Mouse (Mus musculus) heart, postnatal 0 days (tissue): ENCODE data around the gene Rab11a. TPM values are rescaled to one million over a fixed set of nuclear protein-coding genes. Genes with fewer than 3 reads are reported as not detected.
A peak's percentile ranks its signal among the peaks of the same experiment; 100 is the strongest.
"Not testable (repeated sequence)": the region's sequence is repeated elsewhere in the genome, so short reads cannot be mapped to it uniquely, and the experiment has no call there.

ENCODE experiments used
- ATAC-seq: fragments of 200-750 bp; cut with Nextera tagmentation; 2 replicates; pipeline ENCODE4 v1.8.0; 2017; ENCODE audit warnings: low read depth, moderate number of reproducible peaks, moderate library complexity; ENCODE audit not compliant: insufficient read depth
- DNase-seq: peaks from one replicate; pipeline ENCODE4 v3.0.0-alpha.2; 2016; ENCODE audit warnings: low spot score
- H3K27ac ChIP-seq: fragments of 300-500 bp; sonication (generic); 2 replicates; pipeline ENCODE4 v1.5.1; 2014; ENCODE audit warnings: low read depth, mild to moderate bottlenecking
- H3K27me3 ChIP-seq: fragments of 300-500 bp; sonication (generic); 2 replicates; pipeline ENCODE4 v1.6.1; 2014; ENCODE audit warnings: low read length, mixed read lengths; ENCODE audit not compliant: control insufficient read depth, insufficient read depth
- H3K36me3 ChIP-seq: fragments of 300-500 bp; sonication (generic); replicated peaks from 2 replicates; pipeline ENCODE4 v1.6.1; 2014; ENCODE audit warnings: low read length, mixed read lengths; ENCODE audit not compliant: control insufficient read depth, insufficient read depth
- H3K4me1 ChIP-seq: fragments of 300-500 bp; sonication (generic); 2 replicates; pipeline ENCODE4 v1.6.1; 2014; ENCODE audit warnings: antibody characterized with exemption; ENCODE audit not compliant: control insufficient read depth, insufficient read depth
- H3K4me2 ChIP-seq: fragments of 300-500 bp; sonication (generic); 2 replicates; pipeline ENCODE4 v1.6.1; 2014; ENCODE audit warnings: low read depth, mild to moderate bottlenecking, low read length, moderate library complexity
- H3K4me3 ChIP-seq: fragments of 300-500 bp; sonication (generic); 2 replicates; pipeline ENCODE4 v1.5.1; 2014; ENCODE audit warnings: low read depth, low read length
- H3K9ac ChIP-seq: fragments of 300-500 bp; sonication (generic); replicated peaks from 2 replicates; pipeline ENCODE4 v1.6.1; 2014; ENCODE audit warnings: low read depth, low read length, mixed read lengths
- H3K9me3 ChIP-seq: fragments of 300-500 bp; sonication (generic); replicated peaks from 2 replicates; pipeline ENCODE4 v1.6.1; 2016; ENCODE audit warnings: low read length; ENCODE audit not compliant: control insufficient read depth
- CTCF ChIP-seq: IDR thresholded peaks from 2 replicates; pipeline ENCODE4 v1.5.1; 2016; ENCODE audit warnings: antibody characterized with exemption, control low read depth, low read depth
- EP300 ChIP-seq: IDR thresholded peaks from 2 replicates; pipeline ENCODE4 v1.6.1; 2016; ENCODE audit warnings: antibody characterized with exemption, low read depth
- WGBS: fragments of 180-500 bp; shearing (Covaris S2); extraction: QIAGEN DNeasy Blood & Tissue Kit; methylation state at CpG from one replicate; pipeline ENCODE4 v1.1.7; 2014; 5-methylcytosine and 5-hydroxymethylcytosine counted together
- polyA plus RNA-seq: library from polyadenylated mRNA; unstranded; fragments of >200 nt; fragmentation: Nextera tagmentation; extraction: Ambion mirVana; gene quantifications from 2 replicates; pipeline ENCODE4 v1.2.1, GENCODE M21; 2015
- total RNA-seq: library from RNA; depleted of rRNA; stranded (reverse); fragments of >200 nt; gene quantifications from 2 replicates; pipeline ENCODE4 v1.2.3, GENCODE M21; 2014; ENCODE audit warnings: low replicate concordance

Rab11a gene
- total and polyA plus RNA-seq, 2 experiments from 2014 or later = 180 to 438 TPM

DNA sequence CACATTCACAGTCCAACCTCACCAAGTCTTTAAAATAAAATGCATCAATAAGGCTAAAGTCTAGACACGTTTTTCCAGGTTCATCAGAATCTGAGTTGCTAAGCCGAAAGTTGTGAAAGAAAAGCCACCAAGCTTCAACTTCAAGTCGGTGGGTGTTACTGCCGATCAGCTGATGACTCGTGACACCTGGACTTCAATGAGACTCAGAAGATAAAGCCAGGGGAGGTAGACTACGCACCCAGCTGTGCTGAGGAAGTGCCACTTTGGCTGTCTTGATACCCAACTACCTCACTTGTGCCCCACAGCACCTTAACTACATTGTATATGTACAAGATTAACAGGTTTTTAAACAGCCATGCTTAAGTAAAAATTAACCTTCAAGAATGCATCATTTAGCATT, 3.4 kb downstream of the Rab11a start:
- no peak for DNase-seq
- no peak for ATAC-seq
- peak overlapping the region; percentile 17; the same call in 1 of the 2 replicates for H3K4me2 ChIP-seq
- no peaks in the 10 kb centered on the region for H3K9me3 ChIP-seq
- no peak overlapping the region; the same call in 1 of the 2 replicates for H3K27ac ChIP-seq
- H3K27me3 ChIP-seq = no peaks in the 10 kb centered on the region
- H3K9ac ChIP-seq = no peak overlapping the region
- no peak overlapping the region for H3K4me3 ChIP-seq
- H3K4me1 ChIP-seq = peaks cover 17% of the 10 kb centered on the region
- WGBS = 46% methylated on average over 6 of the region's 6 CpGs
- no peak for TF ChIP-seq EP300
- TF ChIP-seq CTCF = no peak
- H3K36me3 ChIP-seq = no peaks in the 10 kb centered on the region

DNA sequence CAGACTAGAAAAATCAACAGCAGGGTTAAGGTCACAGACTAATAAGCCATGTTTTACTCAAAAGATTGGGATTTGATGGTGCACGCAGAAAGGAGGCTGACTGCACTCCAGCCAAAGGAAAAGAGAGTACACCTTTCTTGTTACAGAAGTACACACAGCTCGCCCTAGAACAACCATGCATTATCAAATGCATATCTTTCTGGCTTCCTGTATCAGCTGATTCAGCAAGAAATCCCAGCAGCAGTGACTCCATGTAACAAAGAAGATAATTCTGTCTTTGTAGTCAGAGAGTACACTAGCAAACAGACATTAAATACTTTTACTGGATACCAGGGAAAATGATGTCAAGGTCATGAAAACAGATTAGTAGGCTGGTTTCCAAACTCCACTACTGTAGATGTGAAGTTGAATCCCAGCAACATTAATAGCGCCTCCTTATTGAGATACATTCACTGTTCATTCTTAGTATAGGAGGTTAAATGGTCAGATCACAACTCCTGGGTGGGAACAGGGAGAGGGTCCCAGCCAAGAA, 6.5 kb downstream of the Rab11a start:
- DNase-seq (no peak), ATAC-seq (no peak)
- Histone ChIP-seq H3K4me1 (peaks cover 17% of the 10 kb centered on the region), H3K27ac (peak overlapping the region; percentile 46; the same call in 1 of the 2 replicates), H3K4me3 (no peak overlapping the region), H3K9ac (no peak overlapping the region), H3K4me2 (no peak overlapping the region; the same call in 1 of the 2 replicates), H3K36me3 (peaks cover 21% of the 10 kb centered on the region), H3K27me3 (no peaks in the 10 kb centered on the region), H3K9me3 (no peaks in the 10 kb centered on the region)
- WGBS = 57% methylated on average over 3 of the region's 3 CpGs
- no peak for TF ChIP-seq CTCF
- TF ChIP-seq EP300 = no peak

DNA sequence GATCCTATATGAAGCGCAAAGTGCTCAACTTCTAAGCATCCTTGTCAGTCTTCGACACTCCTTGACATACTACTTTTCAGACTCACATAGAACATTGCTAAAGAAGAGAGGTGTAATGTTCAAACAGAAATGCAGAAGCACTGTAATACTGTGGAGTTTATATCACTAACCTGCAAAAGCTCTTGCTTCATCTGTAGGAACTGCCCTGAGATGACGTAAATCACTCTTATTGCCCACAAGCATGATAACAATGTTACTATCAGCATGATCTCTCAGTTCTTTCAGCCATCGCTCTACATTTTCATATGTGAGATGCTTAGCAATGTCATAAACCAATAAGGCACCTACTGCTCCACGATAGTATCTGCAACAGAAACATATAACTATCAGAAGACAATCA, 11.1 kb downstream of the Rab11a start:
- H3K9ac ChIP-seq = no peak overlapping the region
- DNase-seq = no peak
- H3K4me2 ChIP-seq = no peak overlapping the region
- WGBS = 93% methylated on average over 5 of the region's 5 CpGs
- H3K9me3 ChIP-seq = no peaks in the 10 kb centered on the region
- TF ChIP-seq EP300 (no peak), CTCF (no peak)
- ATAC-seq = no peak
- no peaks in the 10 kb centered on the region for H3K27me3 ChIP-seq
- H3K4me3 ChIP-seq = no peak overlapping the region
- H3K36me3 ChIP-seq = peaks cover 54% of the 10 kb centered on the region
- no peak overlapping the region for H3K27ac ChIP-seq
- peaks cover 11% of the 10 kb centered on the region for H3K4me1 ChIP-seq

DNA sequence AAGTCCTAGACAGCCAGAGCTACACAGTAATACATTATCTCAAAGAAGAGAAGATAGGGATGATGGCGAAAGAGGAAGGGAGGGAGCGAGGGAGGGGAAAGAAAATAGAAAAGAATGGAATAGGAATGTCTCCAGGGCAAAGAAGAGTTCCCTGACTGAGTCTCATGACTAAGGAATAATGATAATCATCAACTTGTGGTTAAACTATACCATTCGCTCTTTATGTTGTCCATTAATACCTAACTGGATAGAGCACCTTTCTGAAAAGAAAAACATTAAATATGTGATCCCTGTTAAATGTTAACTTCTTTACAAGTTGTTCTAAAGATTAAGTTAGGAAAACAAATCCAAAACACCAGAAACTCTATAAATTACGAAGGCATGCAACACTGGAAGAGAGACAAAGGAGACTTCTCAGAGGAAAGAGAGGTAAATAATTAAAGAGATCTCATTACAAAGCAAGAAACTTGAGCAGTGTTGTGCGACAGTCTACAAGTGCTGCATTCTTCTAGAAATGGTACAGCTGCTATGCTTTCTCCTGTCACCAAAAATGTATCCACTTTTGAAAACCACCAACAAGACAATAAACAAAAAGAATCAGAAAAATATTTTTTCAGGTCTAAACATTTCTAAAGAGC, 17.9 kb downstream of the Rab11a start:
- whole genome bisulfite sequencing = 72% methylated on average over 5 of the region's 5 CpGs
- no peak overlapping the region for H3K4me3 ChIP-seq
- ATAC-seq (no peak), DNase-seq (no peak)
- no peak overlapping the region for H3K9ac ChIP-seq
- H3K4me2 ChIP-seq = no peak overlapping the region
- no peaks in the 10 kb centered on the region for H3K27me3 ChIP-seq
- peaks cover under 1% of the 10 kb centered on the region; the same call in 1 of the 2 replicates for H3K4me1 ChIP-seq
- H3K36me3 ChIP-seq = peaks cover 41% of the 10 kb centered on the region
- TF ChIP-seq EP300 (no peak), CTCF (no peak)
- H3K9me3 ChIP-seq = no peaks in the 10 kb centered on the region
- no peak overlapping the region for H3K27ac ChIP-seq

DNA sequence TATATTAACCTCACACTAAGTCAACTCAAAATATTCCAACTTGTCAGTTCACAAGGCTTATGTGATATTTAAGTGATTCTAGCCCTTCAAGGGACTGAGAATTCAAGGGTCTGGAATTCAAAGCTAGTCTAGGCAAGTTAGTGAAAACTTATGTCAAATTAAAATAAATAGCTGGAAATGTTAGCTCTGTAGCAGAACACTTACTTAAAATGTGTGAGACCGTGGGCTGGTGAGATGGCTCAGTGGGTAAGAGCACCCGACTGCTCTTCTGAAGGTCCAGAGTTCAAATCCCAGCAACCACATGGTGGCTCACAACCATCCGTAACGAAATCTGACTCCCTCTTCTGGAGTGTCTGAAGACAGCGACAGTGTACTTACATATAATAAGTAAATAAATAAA, 27.3 kb downstream of the Rab11a start:
- H3K27ac ChIP-seq, DNase-seq, H3K4me1 ChIP-seq, H3K9ac ChIP-seq, H3K4me3 ChIP-seq, ATAC-seq, H3K4me2 ChIP-seq, H3K27me3 ChIP-seq, H3K9me3 ChIP-seq: not testable (repeated sequence)
- H3K36me3 ChIP-seq = peaks cover 48% of the 10 kb centered on the region
- WGBS = 94% methylated on average over 3 of the region's 5 CpGs
